Mouse (Mus musculus) small intestine, adult 2 months (tissue): Measurements from ENCODE around the gene Hoxc5.

ENCODE experiments used
- CTCF ChIP-seq: fragments of 200-500 bp; IDR thresholded peaks from 2 replicates; pipeline ENCODE4 v1.5.1; 2012; ENCODE audit warnings: low read depth, mild to moderate bottlenecking, control low read depth, inconsistent platforms, low read length, moderate library complexity, mixed read lengths; ENCODE audit not compliant: insufficient replicate concordance, insufficient read length; ENCODE audit errors: extremely low read depth
- POLR2A ChIP-seq: fragments of 200-500 bp; IDR thresholded peaks from 2 replicates; pipeline ENCODE4 v1.6.1; 2012; ENCODE audit warnings: low read depth, mild to moderate bottlenecking, control low read depth, inconsistent platforms, low read length, moderate library complexity

- no peak for TF ChIP-seq POLR2A
- no peak for TF ChIP-seq CTCF
These were observed 84.4 kb downstream of the Hoxc5 start for GRCm38 (mm10) chr15:103051670-103052069.
